Mouse (Mus musculus): ENCODE results near the gene Suclg2.

DNA sequence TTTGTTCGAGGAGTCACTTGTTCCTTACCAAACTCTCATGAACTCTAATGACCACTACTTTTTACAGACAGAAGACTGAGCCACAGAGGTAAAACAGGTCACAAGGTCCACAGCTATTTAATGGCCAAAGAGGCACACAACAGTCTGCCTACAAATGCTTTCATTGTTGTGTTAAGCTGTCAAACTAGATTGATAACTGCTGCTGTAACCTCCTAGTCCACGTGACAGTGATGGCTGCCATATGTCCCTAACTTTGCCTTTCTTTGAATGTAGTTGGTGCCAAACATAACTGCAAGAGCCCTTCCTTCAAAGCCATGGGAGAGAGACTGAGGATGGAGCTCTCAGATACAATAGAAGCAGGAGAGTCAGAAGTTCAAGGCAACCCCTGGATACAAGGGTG, 198.8 kb downstream of the Suclg2 start:
- no peak for TF ChIP-seq CTCF (conservative IDR thresholded peaks at IDR 0.05; ENCODE audit: insufficient read depth, insufficient read length, low read depth, low read length)
- no peak for TF ChIP-seq POLR2A (IDR thresholded peaks at IDR 0.05; ENCODE audit: low read depth, low read length)

All from kidney, adult 2 months (tissue).